In genomic region chr4:8413307-8413706, GRCm38 (mm10) we compare ENCODE assay signal across 21 mouse cellular contexts.
"Had no signal": no experiment of that assay in that cellular context is flagged by ENCODE, and none has a peak within 500 bp of the region (broad histone marks: within the 10 kb centered on the region; RNA-seq: fewer than 3 reads in every experiment).

No protein-coding gene starts in this region.

- H3K36me3 ChIP-seq: heart, embryonic 13.5 days; heart, embryonic 15.5 days; hindbrain, embryonic 13.5 days; hindbrain, embryonic 15.5 days; kidney, embryonic 15.5 days; limb, embryonic 13.5 days; limb, embryonic 15.5 days; liver, embryonic 12.5 days had no signal

- DNase-seq: gastrocnemius, postnatal 10 days; gastrocnemius, postnatal 25 days; heart, adult 2 months; heart, postnatal 14 days; heart, postnatal 36 days; kidney, adult 11 months; kidney, adult 2 months; kidney, adult 9 months; kidney, postnatal 14 days; kidney, postnatal 36 days; layer of hippocampus, adult 9-11 months; layer of hippocampus, postnatal 36 days; left cerebral cortex, postnatal 4 days had no signal

- H3K27me3 ChIP-seq: heart, embryonic 13.5 days; heart, embryonic 15.5 days; hindbrain, embryonic 13.5 days; hindbrain, embryonic 15.5 days; kidney, embryonic 15.5 days; limb, embryonic 13.5 days; limb, embryonic 15.5 days; liver, embryonic 12.5 days had no signal

- H3K4me3 ChIP-seq: heart, adult 2 months; heart, embryonic 13.5 days; heart, embryonic 15.5 days; hindbrain, embryonic 13.5 days; hindbrain, embryonic 15.5 days; kidney, embryonic 15.5 days; limb, embryonic 13.5 days; limb, embryonic 15.5 days; liver, embryonic 12.5 days had no signal
